Mouse (Mus musculus) liver, adult 2 months (tissue): ENCODE results near the gene Ehd2.

Source experiments
- CTCF ChIP-seq: fragments of 200-500 bp; IDR thresholded peaks from 2 replicates; pipeline ENCODE4 v1.5.1; 2011; ENCODE audit warnings: low read depth, low read length, control low read depth
- POLR2A ChIP-seq: fragments of 200-500 bp; IDR thresholded peaks from 2 replicates; pipeline ENCODE4 v1.6.1; 2011; ENCODE audit warnings: low read length, control low read depth; ENCODE audit not compliant: insufficient read depth; ENCODE audit errors: extremely low read depth

DNA sequence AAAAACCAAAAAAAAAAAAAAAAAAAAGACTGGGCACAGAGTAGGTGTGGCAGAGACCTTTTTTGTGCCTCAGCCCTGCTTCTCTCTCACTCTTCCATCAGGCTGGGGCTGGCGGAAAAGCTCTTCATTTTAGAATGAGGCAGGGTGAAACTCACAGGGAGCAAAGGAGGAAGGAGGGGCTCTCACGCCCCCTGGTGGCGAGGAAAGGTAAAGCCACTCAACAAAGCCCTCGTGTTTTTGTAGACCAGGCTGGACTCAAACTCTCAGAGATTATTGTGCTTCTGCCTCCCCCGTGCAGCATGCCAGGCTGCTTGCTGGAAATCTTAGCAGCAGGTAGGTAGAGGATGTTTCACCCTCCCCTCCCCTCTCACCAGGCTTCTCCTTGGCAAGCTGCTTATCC is 7.3 kb upstream of the Ehd2 start:
- peak; percentile 89 for TF ChIP-seq CTCF
- TF ChIP-seq POLR2A = no peak
